Mouse (Mus musculus): ENCODE measurements around the gene Nr4a2. TPM values are rescaled to one million over a fixed set of nuclear protein-coding genes. Genes with fewer than 3 reads are reported as not detected.

Nr4a2 gene
- total RNA-seq (2021): 10 to 100 TPM; 44.6 to 62.5 TPM
- long read RNA-seq, experiment 1, transcript Nr4a2-203 (8 exons, 3,422 nt): minor isoform, 8 of 84 reads
- long read RNA-seq, experiment 1, transcript Nr4a2-201 (8 exons, 3,568 nt): major isoform, 38 of 84 reads
- long read RNA-seq, experiment 1, partial matches to known transcripts: 16 of 84 reads
- long read RNA-seq, experiment 1, other reads (novel, unspliced or antisense): 22 of 84 reads
- long read RNA-seq, experiment 2, transcript Nr4a2-201 (8 exons, 3,568 nt): major isoform, 30 of 61 reads
- long read RNA-seq, experiment 2, partial matches to known transcripts: 17 of 61 reads
- long read RNA-seq, experiment 2, other reads (novel, unspliced or antisense): 11 of 61 reads

GRCm38 (mm10) chr2:57123991-57124840, at the start of gene Nr4a2:
TSS of gene Nr4a2 (minus strand) at chr2:57124003.
- intact Hi-C loops (cut with DNase I): loop anchor here (10.0 kb wide), 1 partner anchor 111 kb away; the partner anchor contains the start of gene Gpd2
- peak; percentile 39 to 54 for DNase-seq (ENCODE audit: low spot score in 2 of 2)

- intact Hi-C loops (cut with DNase I): no loop called here
Observed at GRCm38 (mm10) chr2:57165416-57165815, 41.6 kb upstream of the Nr4a2 start.

GRCm38 (mm10) chr2:57156814-57157213, 33.0 kb upstream of the Nr4a2 start:
- intact Hi-C loops (cut with DNase I): loop anchor here (10.0 kb wide), 1 partner anchor 748 kb away; no protein-coding TSS in a partner anchor
- no peak for DNase-seq (ENCODE audit: low spot score in 2 of 2)

More at GRCm38 (mm10) chr2:57165416-57165815, 41.6 kb upstream of the Nr4a2 start:
- DNase-seq (ENCODE audit: low spot score in 2 of 2): no peak

GRCm38 (mm10) chr2:57149796-57150195, 26.0 kb upstream of the Nr4a2 start:
- intact Hi-C loops (cut with DNase I): loop anchor here (10.0 kb wide), 1 partner anchor 755 kb away; no protein-coding TSS in a partner anchor
- no peak for DNase-seq (ENCODE audit: low spot score in 2 of 2)

GRCm38 (mm10) chr2:57148231-57148630, 24.4 kb upstream of the Nr4a2 start:
- intact Hi-C loops (cut with DNase I): no loop called here
- no peak for DNase-seq (ENCODE audit: low spot score in 2 of 2)

- peak; percentile 20 to 33 for DNase-seq (ENCODE audit: low spot score in 2 of 2)
- intact Hi-C loops (cut with DNase I): no loop called here
Observed at GRCm38 (mm10) chr2:57145646-57146421, 22.0 kb upstream of the Nr4a2 start.

- intact Hi-C loops (cut with DNase I): no loop called here
- no peak for DNase-seq (ENCODE audit: low spot score in 2 of 2)
Observed at GRCm38 (mm10) chr2:57138594-57138993, 14.8 kb upstream of the Nr4a2 start.

- DNase-seq (ENCODE audit: low spot score in 2 of 2): no peak
- intact Hi-C loops (cut with DNase I): loop anchor here (10.0 kb wide), 1 partner anchor 107 kb away; the partner anchor contains the start of gene Gpd2
Observed at GRCm38 (mm10) chr2:57127461-57127860, 3.7 kb upstream of the Nr4a2 start.

GRCm38 (mm10) chr2:57125891-57126290, 2.1 kb upstream of the Nr4a2 start:
- no peak for DNase-seq (ENCODE audit: low spot score in 2 of 2)
- intact Hi-C loops (cut with DNase I): loop anchor here (10.0 kb wide), 1 partner anchor 109 kb away; the partner anchor contains the start of gene Gpd2

GRCm38 (mm10) chr2:57122986-57123980, 520 bp downstream of the Nr4a2 start:
- intact Hi-C loops (cut with DNase I): loop anchor here (10.0 kb wide), 1 partner anchor 112 kb away; the partner anchor contains the start of gene Gpd2
- no peak for DNase-seq (ENCODE audit: low spot score in 2 of 2)

GRCm38 (mm10) chr2:57121110-57121509, 2.7 kb downstream of the Nr4a2 start:
- DNase-seq (ENCODE audit: low spot score in 2 of 2): no peak

GRCm38 (mm10) chr2:57117201-57117951, 6.4 kb downstream of the Nr4a2 start:
- DNase-seq (ENCODE audit: low spot score in 2 of 2): peak; percentile 61 to 73
- intact Hi-C loops (cut with DNase I): loop anchor here (5.0 kb wide), 1 partner anchor 580 kb away; no protein-coding TSS in a partner anchor

More at GRCm38 (mm10) chr2:57121110-57121509, 2.7 kb downstream of the Nr4a2 start:
- intact Hi-C loops (cut with DNase I): loop anchor here (10.0 kb wide), 1 partner anchor 114 kb away; the partner anchor contains the start of gene Gpd2

- intact Hi-C loops (cut with DNase I): loop anchor here (5.0 kb wide), 1 partner anchor 581 kb away; no protein-coding TSS in a partner anchor
- peak in 1 of 2 experiments; percentile 55 for DNase-seq (ENCODE audit: low spot score in 2 of 2)
Observed at GRCm38 (mm10) chr2:57116366-57117200, 7.2 kb downstream of the Nr4a2 start.

GRCm38 (mm10) chr2:57115864-57116365, 7.9 kb downstream of the Nr4a2 start:
- no peak for DNase-seq (ENCODE audit: low spot score in 2 of 2)
- intact Hi-C loops (cut with DNase I): loop anchor here (5.0 kb wide), 1 partner anchor 581 kb away; no protein-coding TSS in a partner anchor

- DNase-seq (ENCODE audit: low spot score in 2 of 2): no peak
- intact Hi-C loops (cut with DNase I): loop anchor here (5.0 kb wide), 1 partner anchor 582 kb away; no protein-coding TSS in a partner anchor
Observed at GRCm38 (mm10) chr2:57115181-57115863, 8.5 kb downstream of the Nr4a2 start.
